Mouse (Mus musculus): ENCODE measurements around the gene Rcn3. TPM values are rescaled to one million over a fixed set of nuclear protein-coding genes. Genes with fewer than 3 reads are reported as not detected.
"Not testable (repeated sequence)": the region's sequence is repeated elsewhere in the genome, so short reads cannot be mapped to it uniquely, and the experiment has no call there.

The Rcn3 gene
- polyA plus RNA-seq, 1 experiment from 2014 or later: 215 TPM

GRCm38 (mm10) chr7:45102441-45102840 is 10.4 kb upstream of the Rcn3 start:
- no peak for TF ChIP-seq CTCF (IDR thresholded peaks at IDR 0.05; ENCODE audit: low read depth)
- Histone ChIP-seq H3K27me3 (ENCODE audit: insufficient read depth, low read length) (no peaks in the 10 kb centered on the region), H3K4me1 (replicated peaks; ENCODE audit: insufficient read depth, low read length) (peaks cover 23% of the 10 kb centered on the region), H3K27ac (peak overlapping the region; percentile 93), H3K9me3 (replicated peaks; ENCODE audit: low read length) (no peaks in the 10 kb centered on the region), H3K36me3 (ENCODE audit: insufficient read depth, low read length) (no peaks in the 10 kb centered on the region), H3K4me2 (ENCODE audit: low read length) (peak overlapping the region; percentile 68), H3K4me3 (replicated peaks; ENCODE audit: low read depth, low read length) (peak overlapping the region; percentile 47), H3K9ac (ENCODE audit: low read depth, low read length) (peak overlapping the region; percentile 14)
- ATAC-seq (replicated peaks; ENCODE audit: low FRiP score, low read depth) (no peak), DNase-seq (ENCODE audit: low spot score) (no peak)
- 57% methylated on average over 11 of the region's 11 CpGs for WGBS

GRCm38 (mm10) chr7:45100046-45100445 is 8.0 kb upstream of the Rcn3 start:
- Histone ChIP-seq H3K27ac (no peak overlapping the region), H3K27me3 (ENCODE audit: insufficient read depth, low read length) (no peaks in the 10 kb centered on the region), H3K4me1 (replicated peaks; ENCODE audit: insufficient read depth, low read length) (peaks cover 23% of the 10 kb centered on the region), H3K9me3 (replicated peaks; ENCODE audit: low read length) (no peaks in the 10 kb centered on the region), H3K36me3 (ENCODE audit: insufficient read depth, low read length) (no peaks in the 10 kb centered on the region), H3K4me3 (replicated peaks; ENCODE audit: low read depth, low read length) (no peak overlapping the region), H3K4me2 (ENCODE audit: low read length) (no peak overlapping the region), H3K9ac (ENCODE audit: low read depth, low read length) (no peak overlapping the region)
- TF ChIP-seq CTCF (IDR thresholded peaks at IDR 0.05; ENCODE audit: low read depth): no peak
- ATAC-seq (replicated peaks; ENCODE audit: low FRiP score, low read depth) (no peak), DNase-seq (ENCODE audit: low spot score) (no peak)
- 65% methylated on average over 6 of the region's 6 CpGs for WGBS

- no peak for DNase-seq (ENCODE audit: low spot score)
These were observed 6.7 kb upstream of the Rcn3 start for GRCm38 (mm10) chr7:45098541-45099240.

DNA sequence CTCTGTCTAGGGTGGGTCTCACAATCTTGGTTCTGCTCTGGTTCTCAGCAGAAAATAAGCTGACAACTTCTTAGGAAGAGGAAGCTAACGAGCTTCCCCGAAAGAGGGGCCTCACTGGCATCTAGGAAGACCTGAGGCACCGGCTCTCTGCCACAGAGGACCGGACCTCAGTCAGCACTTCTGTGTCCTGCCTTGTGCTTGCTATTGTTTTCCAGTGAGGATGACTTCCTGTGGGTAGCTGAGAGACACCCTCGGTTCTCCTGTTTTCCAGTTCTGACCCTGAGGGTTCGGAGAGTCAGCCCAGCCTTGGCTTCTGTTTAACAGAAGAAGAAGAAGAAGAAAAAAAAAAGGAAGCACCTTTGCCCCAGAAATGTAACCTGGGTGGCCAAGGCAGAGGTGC is 5.5 kb upstream of the Rcn3 start:
- H3K27me3 ChIP-seq (ENCODE audit: insufficient read depth, low read length): no peaks in the 10 kb centered on the region
- peaks cover 16% of the 10 kb centered on the region for H3K4me1 ChIP-seq (replicated peaks; ENCODE audit: insufficient read depth, low read length)
- peak overlapping the region; percentile 26; the same call in 1 of the 2 replicates for H3K27ac ChIP-seq
- no peak overlapping the region for H3K9ac ChIP-seq (ENCODE audit: low read depth, low read length)
- DNase-seq (ENCODE audit: low spot score) (no peak), ATAC-seq (replicated peaks; ENCODE audit: low FRiP score, low read depth) (no peak)
- H3K36me3 ChIP-seq (ENCODE audit: insufficient read depth, low read length): no peaks in the 10 kb centered on the region
- H3K4me2 ChIP-seq (ENCODE audit: low read length): no peak overlapping the region
- H3K4me3 ChIP-seq (replicated peaks; ENCODE audit: low read depth, low read length): no peak overlapping the region
- WGBS: 42% methylated on average over 6 of the region's 6 CpGs
- no peaks in the 10 kb centered on the region for H3K9me3 ChIP-seq (replicated peaks; ENCODE audit: low read length)
- TF ChIP-seq CTCF (IDR thresholded peaks at IDR 0.05; ENCODE audit: low read depth): no peak

More at GRCm38 (mm10) chr7:45098541-45099240, 6.7 kb upstream of the Rcn3 start:
- ATAC-seq (replicated peaks; ENCODE audit: low FRiP score, low read depth): no peak
- peak; percentile 53 for TF ChIP-seq CTCF (IDR thresholded peaks at IDR 0.05; ENCODE audit: low read depth)
- H3K4me3 ChIP-seq (replicated peaks; ENCODE audit: low read depth, low read length): no peak overlapping the region
- 90% methylated on average over 8 of the region's 8 CpGs for WGBS
- no peak overlapping the region for H3K9ac ChIP-seq (ENCODE audit: low read depth, low read length)
- no peak overlapping the region for H3K27ac ChIP-seq
- no peaks in the 10 kb centered on the region for H3K27me3 ChIP-seq (ENCODE audit: insufficient read depth, low read length)
- peaks cover 25% of the 10 kb centered on the region for H3K4me1 ChIP-seq (replicated peaks; ENCODE audit: insufficient read depth, low read length)
- H3K4me2 ChIP-seq (ENCODE audit: low read length): no peak overlapping the region
- H3K9me3 ChIP-seq (replicated peaks; ENCODE audit: low read length): no peaks in the 10 kb centered on the region
- H3K36me3 ChIP-seq (ENCODE audit: insufficient read depth, low read length): no peaks in the 10 kb centered on the region

DNA sequence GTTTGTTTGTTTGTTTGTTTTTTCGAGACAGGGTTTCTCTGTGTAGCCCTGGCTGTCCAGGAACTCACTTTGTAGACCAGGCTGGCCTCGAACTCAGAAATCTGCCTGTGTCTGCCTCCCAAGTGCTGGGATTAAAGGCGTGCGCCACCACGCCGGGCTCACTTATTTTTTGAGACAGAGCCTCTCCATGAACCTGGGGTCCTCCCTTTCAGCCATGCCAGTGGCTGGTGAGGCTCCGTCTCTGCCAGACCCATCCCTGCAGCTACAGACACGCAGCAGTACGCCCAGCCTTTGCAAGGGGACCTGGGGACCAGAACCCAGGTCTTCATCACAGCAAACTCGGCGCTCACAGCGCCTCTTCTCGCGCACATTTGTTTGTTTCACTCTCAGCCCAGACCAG is 3.9 kb upstream of the Rcn3 start:
- H3K4me1 ChIP-seq (replicated peaks; ENCODE audit: insufficient read depth, low read length); H3K9ac ChIP-seq (ENCODE audit: low read depth, low read length); H3K4me2 ChIP-seq (ENCODE audit: low read length); ATAC-seq (replicated peaks; ENCODE audit: low FRiP score, low read depth); H3K9me3 ChIP-seq (replicated peaks; ENCODE audit: low read length); H3K27me3 ChIP-seq (ENCODE audit: insufficient read depth, low read length); H3K27ac ChIP-seq; H3K4me3 ChIP-seq (replicated peaks; ENCODE audit: low read depth, low read length); DNase-seq (ENCODE audit: low spot score); H3K36me3 ChIP-seq (ENCODE audit: insufficient read depth, low read length): not testable (repeated sequence)
- WGBS: 97% methylated on average over 14 of the region's 14 CpGs

DNA sequence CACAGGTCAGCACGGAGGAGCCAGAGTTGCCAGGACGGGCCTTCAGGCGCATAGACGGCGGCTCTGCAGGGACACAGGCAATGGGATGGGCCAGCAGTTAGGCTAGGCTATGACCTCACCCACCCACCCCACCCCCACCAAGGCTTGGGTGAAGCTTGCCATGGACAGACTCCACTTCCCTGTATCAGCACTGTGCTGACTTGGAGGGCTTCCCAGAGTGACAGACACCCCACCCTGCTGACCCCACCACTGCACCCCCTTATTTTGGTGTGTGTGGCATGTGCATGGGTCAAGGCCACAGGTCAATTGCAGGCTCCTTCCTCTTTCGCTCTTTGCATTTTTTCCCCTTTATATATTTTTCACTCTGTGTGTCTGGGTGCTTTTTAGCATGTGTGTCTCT is 3.3 kb upstream of the Rcn3 start:
- TF ChIP-seq CTCF (IDR thresholded peaks at IDR 0.05; ENCODE audit: low read depth): no peak
- Histone ChIP-seq H3K4me2 (ENCODE audit: low read length) (no peak overlapping the region), H3K27me3 (ENCODE audit: insufficient read depth, low read length) (no peaks in the 10 kb centered on the region), H3K36me3 (ENCODE audit: insufficient read depth, low read length) (no peaks in the 10 kb centered on the region), H3K4me1 (replicated peaks; ENCODE audit: insufficient read depth, low read length) (0 out of 2 replicates have a peak, but pooled peaks cover 9% of the 10 kb centered on the region), H3K27ac (no peak overlapping the region), H3K9ac (ENCODE audit: low read depth, low read length) (no peak overlapping the region), H3K4me3 (replicated peaks; ENCODE audit: low read depth, low read length) (no peak overlapping the region), H3K9me3 (replicated peaks; ENCODE audit: low read length) (no peaks in the 10 kb centered on the region)
- ATAC-seq (replicated peaks; ENCODE audit: low FRiP score, low read depth) (no peak), DNase-seq (ENCODE audit: low spot score) (no peak)
- 74% methylated on average over 6 of the region's 6 CpGs for WGBS

All from kidney, postnatal 0 days (tissue).